Mouse (Mus musculus) CD4-positive naive resting alpha-beta T cell, adult 76 days (primary cell): ENCODE results near the gene Eaf2. TPM values are rescaled to one million over a fixed set of nuclear protein-coding genes. Genes with fewer than 3 reads are reported as not detected.

ENCODE experiments used
- total RNA-seq: library from RNA; stranded (reverse); gene quantifications from one replicate; pipeline ENCODE4 v1.2.4, GENCODE M21; 2023

Gene Eaf2
- 3.0 TPM for total RNA-seq

GRCm38 (mm10) chr16:36874583-36875275, at the start of gene Eaf2, which contains the start of gene Golgb1:
Eaf2 (minus strand) TSS chr16:36875003.
Golgb1 (plus strand) TSS chr16:36875140.

DNA sequence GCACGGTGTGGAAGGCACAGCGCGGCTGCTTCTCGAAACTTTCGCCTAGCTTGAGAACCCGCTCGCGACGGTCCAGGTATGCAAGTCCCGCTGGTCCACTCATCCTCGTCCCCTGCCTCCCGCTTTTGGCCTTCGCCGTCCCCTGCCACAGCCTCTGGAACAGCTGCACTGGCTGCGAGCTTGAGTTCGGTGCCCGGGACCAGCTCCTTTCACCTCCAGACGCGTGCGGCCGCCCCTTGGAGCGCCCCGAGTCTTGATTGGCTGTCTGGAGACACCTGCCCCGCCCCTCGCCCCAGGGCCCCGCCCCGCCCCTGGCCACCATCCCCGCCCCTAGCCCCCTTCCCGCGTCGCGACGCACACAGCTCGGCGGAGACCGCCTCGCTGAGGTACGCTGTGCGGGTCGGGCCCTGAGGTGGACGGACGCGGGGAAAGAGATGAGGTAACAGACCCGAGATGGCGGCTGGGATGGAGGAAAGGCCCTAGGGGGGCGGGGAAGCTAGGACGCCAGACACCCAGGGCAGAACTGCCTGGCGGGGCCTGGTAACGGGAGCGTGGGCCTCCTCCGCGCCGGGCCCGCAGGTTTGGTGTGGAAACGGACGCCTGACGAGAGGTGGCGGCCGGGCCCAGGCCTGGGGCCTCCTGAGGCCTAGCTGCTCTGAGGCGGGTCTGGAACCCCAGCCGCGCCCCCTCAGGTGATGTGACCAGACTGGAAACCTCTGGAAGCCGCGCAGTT, 46.6 kb downstream of the Eaf2 start, which contains the start of gene Iqcb1:
Gene Iqcb1 (plus strand): TSS at position 332 of the 733 bp plus-strand sequence.

DNA sequence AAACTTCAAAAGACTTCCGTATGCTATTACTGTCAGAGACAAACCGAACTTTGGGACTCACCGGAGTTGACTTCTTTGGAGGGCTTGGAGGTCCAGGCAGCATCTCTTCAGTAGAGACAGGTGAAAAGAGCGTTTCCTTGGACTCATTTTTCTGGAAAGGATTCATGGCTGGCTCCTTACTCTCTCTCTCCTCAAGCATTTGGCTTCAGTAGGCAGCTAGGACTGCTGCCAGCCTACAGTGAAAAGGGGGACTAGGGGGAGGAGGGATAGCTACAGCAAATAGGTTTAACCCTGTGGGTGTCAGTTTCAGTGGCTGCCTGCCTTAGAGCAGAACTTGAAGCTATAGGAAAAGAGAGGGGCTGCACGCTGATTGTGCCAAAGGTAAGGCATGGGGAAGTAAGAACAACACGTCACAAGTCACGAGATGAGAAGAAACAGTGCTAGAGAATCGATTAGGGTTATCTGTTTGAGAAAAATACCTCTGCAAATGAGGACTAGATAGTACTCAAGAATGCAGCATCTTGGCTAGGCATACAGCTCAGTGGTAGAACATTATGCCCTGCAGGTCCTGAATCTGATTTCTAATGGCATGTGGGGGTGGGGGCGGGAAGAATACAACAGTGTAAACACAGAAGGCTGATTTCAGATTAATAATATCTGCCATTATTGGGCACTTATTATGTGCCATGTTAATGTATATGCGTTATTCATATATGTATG, 90.0 kb downstream of the Eaf2 start, which contains the start of gene Slc15a2:
Gene Slc15a2 (minus strand): TSS at position 369 of the 720 bp plus-strand sequence.

Other genes with a start within 250 kb of the Eaf2 start
- gene Cd86, start 208.9 kb downstream of the Eaf2 start, total RNA-seq: 27.8 TPM
- 2.4 TPM for gene Ildr1, start 181.0 kb downstream of the Eaf2 start, total RNA-seq
- gene Slc15a2, start 90.0 kb downstream of the Eaf2 start, total RNA-seq: 28.4 TPM
- gene Iqcb1, start 46.6 kb downstream of the Eaf2 start, total RNA-seq: 44.9 TPM
- gene Golgb1, start 137 bp upstream of the Eaf2 start, total RNA-seq: 27.0 TPM
- 171 TPM for gene Hcls1, start 60.0 kb upstream of the Eaf2 start, total RNA-seq
- 0.29 TPM for gene Fbxo40, start 115.5 kb upstream of the Eaf2 start, total RNA-seq
- gene Polq, start 136.8 kb upstream of the Eaf2 start, total RNA-seq: 5.2 TPM